Comparison of ENCODE assay signal across 8 mouse cellular contexts in the genomic region with DNA sequence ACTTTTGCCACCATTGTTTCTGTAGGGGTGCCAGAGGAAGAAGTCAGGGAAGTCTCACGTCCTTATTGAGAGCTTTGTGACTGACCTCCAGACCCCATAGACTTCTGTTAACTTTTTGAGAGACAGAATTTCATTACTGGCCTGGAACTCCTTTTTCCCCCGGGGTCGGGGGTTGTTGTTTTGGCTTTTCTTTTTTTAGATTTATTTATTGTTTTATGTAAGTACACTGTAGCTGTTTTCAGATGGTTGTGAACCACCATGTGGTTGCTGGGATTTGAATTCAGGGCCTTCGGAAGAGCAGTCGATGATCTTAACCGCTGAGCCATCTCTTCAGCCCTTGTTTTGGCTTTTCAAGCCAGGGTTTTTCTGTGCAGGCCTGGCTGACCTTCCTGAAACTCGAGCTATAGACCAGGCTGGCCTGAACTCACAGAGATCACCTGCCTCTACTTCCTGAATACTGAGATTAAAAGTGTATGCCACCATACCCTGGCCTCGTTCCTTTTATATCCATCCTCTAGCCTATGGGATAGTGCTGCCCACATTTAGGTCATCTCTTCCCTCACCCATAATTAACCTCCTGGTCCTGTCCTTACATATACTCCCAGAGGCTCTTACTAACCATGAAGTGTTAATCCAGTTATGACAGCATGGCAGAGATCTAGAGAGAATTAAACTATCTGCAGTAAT. TPM values are rescaled to one million over a fixed set of nuclear protein-coding genes. Genes with fewer than 3 reads are reported as not detected.
A peak's percentile ranks its signal among the peaks of the same experiment; 100 is the strongest.
DNase-seq lines count a peak whose midpoint lies in the region; ATAC-seq and TF ChIP-seq lines count a peak whose summit lies in the region.

No protein-coding gene starts in this region.

- DNase-seq in heart, adult 11 months: peak; percentile 89
- DNase-seq in heart, adult 18-20 months: no peak
- no peak for DNase-seq in thymus, adult 2 months
- no peak for DNase-seq in thymus, postnatal 14 days
- no peak for DNase-seq in limb, embryonic 14.5 days (ENCODE audit: low spot score)
- no peak for DNase-seq in layer of hippocampus, postnatal 25 days (ENCODE audit: extremely low spot score in 1 of 2, low spot score in 1 of 2)
- DNase-seq in ovary, adult 18-20 months (ENCODE audit: low spot score): no peak
- DNase-seq in urinary bladder, postnatal 14 days (ENCODE audit: low spot score): no peak

- H3K4me3 ChIP-seq in thymus, adult 2 months (ENCODE audit: control insufficient read depth, insufficient read depth, low read length): peak overlapping the region; percentile 38
- H3K4me3 ChIP-seq in limb, embryonic 14.5 days (replicated peaks; ENCODE audit: low read length): peak overlapping the region; percentile 97

- H3K27me3 ChIP-seq in thymus, adult 2 months (ENCODE audit: control insufficient read depth, insufficient read depth, low read length): no peaks in the 10 kb centered on the region
- no peaks in the 10 kb centered on the region for H3K27me3 ChIP-seq in limb, embryonic 14.5 days (ENCODE audit: control insufficient read depth, insufficient read depth, low read length)

- peak overlapping the region; percentile 55 for H3K27ac ChIP-seq in thymus, adult 2 months (ENCODE audit: control insufficient read depth, insufficient read depth, low read length)
- peak overlapping the region; percentile 81 for H3K27ac ChIP-seq in limb, embryonic 14.5 days (replicated peaks; ENCODE audit: low read depth, low read length)

- H3K9ac ChIP-seq in limb, embryonic 14.5 days (ENCODE audit: low read depth, low read length, severe bottlenecking): peak overlapping the region; percentile 48

- TF ChIP-seq POLR2A in thymus, adult 2 months (IDR thresholded peaks at IDR 0.05; ENCODE audit: control insufficient read depth, extremely low read depth, insufficient read depth, low read length, poor library complexity): no peak
- no peak for TF ChIP-seq POLR2A in limb, embryonic 14.5 days (IDR thresholded peaks at IDR 0.05; ENCODE audit: borderline replicate concordance, extremely low read depth, insufficient read depth, insufficient read length)

- ATAC-seq in limb, embryonic 14.5 days (ENCODE audit: low FRiP score, low read depth): no peak

- no peaks in the 10 kb centered on the region for H3K9me3 ChIP-seq in limb, embryonic 14.5 days (ENCODE audit: control insufficient read depth, low read length)

- TF ChIP-seq CTCF in thymus, adult 2 months (IDR thresholded peaks at IDR 0.05; ENCODE audit: borderline replicate concordance, control insufficient read depth, extremely low read depth, insufficient read depth, low read length, poor library complexity): no peak

- peaks cover 9% of the 10 kb centered on the region for H3K36me3 ChIP-seq in thymus, adult 2 months (ENCODE audit: control insufficient read depth, insufficient read depth, low read length)
- H3K36me3 ChIP-seq in limb, embryonic 14.5 days (ENCODE audit: control insufficient read depth, insufficient read depth, low read length): peaks cover 27% of the 10 kb centered on the region

- peak overlapping the region; percentile 66 for H3K4me2 ChIP-seq in limb, embryonic 14.5 days (replicated peaks; ENCODE audit: low read depth, low read length, severe bottlenecking)

- H3K4me1 ChIP-seq in thymus, adult 2 months (replicated peaks; ENCODE audit: control insufficient read depth, insufficient read depth, low read length): peaks cover 26% of the 10 kb centered on the region
- peaks cover 21% of the 10 kb centered on the region for H3K4me1 ChIP-seq in limb, embryonic 14.5 days (ENCODE audit: control insufficient read depth, insufficient read depth, low read length)

- WGBS in thymus, adult 2 months: 22% methylated on average over 8 of the region's 8 CpGs
- 29% methylated on average over 8 of the region's 8 CpGs for WGBS in limb, embryonic 14.5 days

RNA-seq across cellular contexts. Expression of gene Ube2s, which starts 0.9 kb away (rescaled TPM):
- total RNA-seq in heart, adult 18-20 months (2021): 100 to 1,000 TPM in 1 of 2 experiments, 10 to 100 TPM in 1; 93.4 to 105 TPM
- polyA plus RNA-seq in thymus, adult 2 months (2012; rRNA removed): 970 and 1,071 TPM in 2 replicates
- polyA plus RNA-seq in limb, embryonic 14.5 days (2012; rRNA removed): 515 and 618 TPM in 2 replicates
- polyA plus RNA-seq in limb, embryonic 14.5 days (2014; fragmentation: Nextera tagmentation; extraction: Ambion mirVana): 366 and 368 TPM in 2 replicates
- 100 to 1,000 TPM in 1 of 2 experiments, 10 to 100 TPM in 1; 97.7 to 112 TPM for total RNA-seq in layer of hippocampus, postnatal 25 days (2021)

RNA-seq across cellular contexts. Expression of gene Rpl28, which starts 20.6 kb away (rescaled TPM):
- total RNA-seq in heart, adult 18-20 months (2021): 100 to 1,000 TPM; 468 to 578 TPM
- polyA plus RNA-seq in thymus, adult 2 months (2012; rRNA removed): 367 and 512 TPM in 2 replicates
- polyA plus RNA-seq in limb, embryonic 14.5 days (2012; rRNA removed): 486 and 665 TPM in 2 replicates
- polyA plus RNA-seq in limb, embryonic 14.5 days (2014; fragmentation: Nextera tagmentation; extraction: Ambion mirVana): 253 and 275 TPM in 2 replicates
- 100 to 1,000 TPM; 484 to 506 TPM for total RNA-seq in layer of hippocampus, postnatal 25 days (2021)

RNA-seq across cellular contexts. Expression of gene Tmem238, which starts 23.8 kb away (rescaled TPM):
- total RNA-seq in heart, adult 18-20 months (2021): 1 to 10 TPM; 2.4 to 5.4 TPM
- 18.1 and 23.5 TPM in 2 replicates for polyA plus RNA-seq in thymus, adult 2 months (2012; rRNA removed)
- polyA plus RNA-seq in limb, embryonic 14.5 days (2012; rRNA removed): 10.1 and 15.2 TPM in 2 replicates
- polyA plus RNA-seq in limb, embryonic 14.5 days (2014; fragmentation: Nextera tagmentation; extraction: Ambion mirVana): 8.1 and 9.6 TPM in 2 replicates
- total RNA-seq in layer of hippocampus, postnatal 25 days (2021): 1 to 10 TPM; 2.2 to 2.6 TPM

RNA-seq across cellular contexts. Expression of gene Tmem190, which starts 30.5 kb away (rescaled TPM):
- total RNA-seq in heart, adult 18-20 months (2021): not detected
- polyA plus RNA-seq in thymus, adult 2 months (2012; rRNA removed): not detected in 2 replicates
- polyA plus RNA-seq in limb, embryonic 14.5 days (2012; rRNA removed): not detected in 2 replicates
- not detected in 2 replicates for polyA plus RNA-seq in limb, embryonic 14.5 days (2014; fragmentation: Nextera tagmentation; extraction: Ambion mirVana)
- total RNA-seq in layer of hippocampus, postnatal 25 days (2021): not detected

RNA-seq across cellular contexts. Expression of gene Il11, which starts 30.6 kb away (rescaled TPM):
- total RNA-seq in heart, adult 18-20 months (2021): not detected
- 0.13 and 0.32 TPM in 2 replicates for polyA plus RNA-seq in thymus, adult 2 months (2012; rRNA removed)
- 0.33 and 0.63 TPM in 2 replicates for polyA plus RNA-seq in limb, embryonic 14.5 days (2012; rRNA removed)
- polyA plus RNA-seq in limb, embryonic 14.5 days (2014; fragmentation: Nextera tagmentation; extraction: Ambion mirVana): 0.22 TPM in 1 of 2 replicates, not detected in the other
- total RNA-seq in layer of hippocampus, postnatal 25 days (2021): under 1 TPM; 0.27 to 0.49 TPM
